Mouse (Mus musculus): ENCODE data around the gene Spred3. TPM values are rescaled to one million over a fixed set of nuclear protein-coding genes. Genes with fewer than 3 reads are reported as not detected.

The Spred3 gene
- polyA plus RNA-seq, 2 experiments from 2014 or later = 0.42 TPM; not detected in 1

DNA sequence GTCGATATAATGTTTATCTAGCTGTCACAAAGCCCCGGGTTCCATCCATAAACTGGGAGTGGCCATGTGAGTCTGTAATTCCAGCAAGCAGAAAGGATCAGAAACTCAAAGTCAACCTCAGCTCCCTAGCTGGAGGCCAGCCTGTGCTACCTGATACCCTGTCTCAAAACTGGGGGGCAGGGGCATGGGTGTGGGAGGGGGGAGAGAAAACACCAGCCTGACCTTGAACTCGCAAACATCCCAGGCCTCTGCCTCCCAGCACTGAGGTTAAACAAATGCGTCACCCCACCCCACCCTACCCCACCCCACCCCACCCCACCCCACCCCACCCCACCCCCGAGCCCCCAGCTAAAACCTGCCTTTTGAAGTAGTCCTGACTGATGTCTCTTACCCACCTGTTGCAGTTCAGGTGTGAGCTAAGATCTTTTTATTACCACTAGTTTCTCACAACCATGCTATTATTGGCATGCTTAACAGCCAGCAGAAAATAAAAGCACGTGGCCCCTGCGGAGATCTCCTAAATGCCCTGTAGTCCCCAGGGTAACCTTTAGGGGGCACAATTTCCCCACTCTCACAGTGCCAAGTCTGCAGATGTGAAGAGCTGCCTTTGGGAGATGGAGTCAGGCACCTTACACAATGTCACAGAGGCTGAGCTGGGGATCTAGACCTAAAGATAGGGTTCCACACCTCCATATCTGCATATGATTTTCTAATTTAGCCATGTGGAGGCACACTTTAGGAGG, 43.9 kb downstream of the Spred3 start:
- ATAC-seq = peak; percentile 84

DNA sequence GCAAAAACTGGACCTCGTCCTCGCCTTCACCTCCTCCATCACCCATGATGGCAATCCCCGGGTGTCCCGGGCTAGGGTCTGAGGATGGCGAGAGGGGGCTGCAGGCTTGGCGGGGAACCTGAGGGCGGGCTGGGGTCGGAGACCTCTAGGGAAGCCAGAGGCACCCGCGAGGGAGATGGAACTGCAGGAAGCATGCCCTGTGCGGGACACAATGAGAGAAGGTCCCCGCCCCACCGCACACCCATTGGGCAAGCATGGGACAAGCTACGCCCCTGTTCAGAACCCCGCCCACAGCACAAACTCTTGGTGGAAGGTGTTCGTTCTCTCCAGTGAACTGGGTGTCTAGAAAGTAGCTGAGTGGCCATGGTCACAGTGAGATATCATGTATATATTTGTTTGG, 45.2 kb downstream of the Spred3 start, which contains the start of gene Ryr1:
Gene Ryr1 (minus strand): TSS at position 210 of the 400 bp plus-strand sequence.
- ATAC-seq = peak; percentile 39

DNA sequence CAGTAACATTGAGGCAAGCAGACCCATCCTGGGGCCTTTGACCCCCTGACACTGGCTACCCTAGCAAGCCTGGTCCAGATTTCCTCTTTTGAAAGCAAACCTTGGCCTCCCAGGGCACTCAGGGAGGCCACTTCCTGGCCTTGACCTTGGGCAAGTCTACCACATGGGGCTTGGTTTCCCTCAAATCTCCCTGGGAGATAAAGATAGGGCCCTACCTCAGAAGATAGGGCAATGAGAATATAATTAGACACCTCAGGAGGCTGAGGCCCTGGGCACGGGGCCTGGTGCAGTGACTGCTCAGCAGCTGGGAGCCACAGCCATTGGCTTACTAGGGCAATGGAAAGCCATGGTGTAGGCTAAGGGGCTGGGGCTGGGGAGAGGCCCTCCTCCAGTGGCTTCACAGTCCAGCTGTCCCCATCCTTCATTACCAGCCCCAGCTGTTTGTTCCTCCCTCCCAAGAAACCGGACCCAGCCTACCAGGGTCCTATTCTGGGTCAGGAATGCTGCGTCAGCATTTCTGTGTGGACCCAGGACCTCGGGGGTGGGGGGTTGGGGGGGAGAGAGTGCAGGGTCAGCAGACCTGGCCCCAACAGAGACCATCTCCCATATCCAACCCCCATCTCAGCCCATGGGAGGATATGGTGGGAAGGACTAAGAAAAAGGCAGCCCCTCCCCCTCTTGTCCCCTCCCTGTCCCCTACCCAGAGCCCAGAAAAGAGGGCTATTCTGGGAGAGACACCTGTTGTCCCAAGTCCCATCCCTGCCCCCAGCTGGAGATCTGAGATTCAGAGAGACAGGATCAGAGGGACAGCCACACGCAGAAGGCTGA, 46.5 kb downstream of the Spred3 start:
- no peak for ATAC-seq

DNA sequence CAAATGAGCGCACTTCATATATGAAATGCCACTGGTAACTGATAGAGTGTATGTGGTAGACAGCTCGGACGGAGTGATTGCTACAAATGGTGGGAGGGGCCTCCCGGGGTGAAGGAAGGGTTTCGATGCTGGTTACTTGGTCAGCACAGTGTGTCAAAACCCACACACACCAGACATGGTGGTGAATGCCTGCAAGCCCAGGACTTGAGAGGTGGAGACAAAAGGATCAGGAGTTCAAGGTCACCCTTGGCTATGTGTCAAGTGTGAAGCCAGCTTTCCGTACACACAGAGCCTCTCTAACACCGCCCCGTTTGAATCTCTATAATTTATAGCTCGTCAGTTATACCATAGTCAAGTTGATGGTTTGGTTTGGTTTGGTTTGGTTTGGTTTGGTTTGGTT, 47.4 kb downstream of the Spred3 start:
- no peak for ATAC-seq

DNA sequence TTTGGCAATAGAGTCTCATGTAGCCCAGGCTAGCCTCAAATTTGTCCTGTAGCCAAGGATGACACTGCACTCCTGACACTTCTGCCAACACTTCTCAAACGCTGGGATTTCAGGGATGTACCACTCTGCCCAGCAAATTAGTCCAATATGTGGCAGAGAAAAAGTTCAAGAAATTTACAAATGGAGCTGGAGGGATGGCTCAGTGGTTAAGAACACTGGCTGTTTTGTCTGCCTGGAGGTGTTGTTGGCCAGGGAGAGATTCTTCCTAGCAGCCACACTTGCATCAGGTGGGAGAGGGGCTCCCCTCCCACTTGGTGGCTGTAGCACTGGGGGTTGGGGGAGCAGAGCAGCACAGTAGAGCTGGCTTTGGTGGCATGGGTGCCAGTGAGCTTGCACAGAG, 50.7 kb downstream of the Spred3 start:
- ATAC-seq = no peak

DNA sequence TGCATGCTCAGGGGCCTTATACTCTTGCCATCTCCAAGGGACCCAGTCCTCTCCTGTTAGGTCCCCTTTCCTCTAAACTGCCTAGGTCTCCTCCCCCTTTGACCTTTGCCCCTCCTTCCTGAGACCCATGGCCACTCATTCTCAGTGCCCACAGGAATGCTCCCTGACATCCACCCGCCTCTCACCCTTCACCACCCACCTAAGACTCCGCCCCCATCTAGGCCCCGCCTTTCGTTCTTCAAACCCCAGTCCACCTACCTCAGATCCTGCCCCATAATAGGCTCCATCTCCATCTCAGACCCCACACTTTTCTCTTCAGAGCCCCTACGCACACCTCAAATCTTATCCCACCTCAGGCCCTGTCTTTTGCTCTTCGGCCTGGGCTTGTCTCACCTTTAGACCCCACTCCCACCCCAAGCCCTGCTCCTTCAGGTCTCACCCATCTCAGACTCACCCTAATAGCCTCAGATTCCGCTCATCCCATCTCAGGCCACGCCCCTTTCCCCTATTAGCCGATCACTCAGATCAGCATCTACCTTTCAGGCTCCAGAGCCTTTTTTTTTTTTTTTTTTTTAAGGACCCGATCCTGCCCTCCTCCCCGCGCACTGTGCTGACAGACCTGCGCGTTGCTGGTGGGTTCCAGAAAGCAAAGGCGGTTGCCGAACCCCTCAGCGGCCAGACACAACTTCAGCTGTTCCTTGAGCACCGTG, 51.9 kb downstream of the Spred3 start:
- no peak for ATAC-seq

DNA sequence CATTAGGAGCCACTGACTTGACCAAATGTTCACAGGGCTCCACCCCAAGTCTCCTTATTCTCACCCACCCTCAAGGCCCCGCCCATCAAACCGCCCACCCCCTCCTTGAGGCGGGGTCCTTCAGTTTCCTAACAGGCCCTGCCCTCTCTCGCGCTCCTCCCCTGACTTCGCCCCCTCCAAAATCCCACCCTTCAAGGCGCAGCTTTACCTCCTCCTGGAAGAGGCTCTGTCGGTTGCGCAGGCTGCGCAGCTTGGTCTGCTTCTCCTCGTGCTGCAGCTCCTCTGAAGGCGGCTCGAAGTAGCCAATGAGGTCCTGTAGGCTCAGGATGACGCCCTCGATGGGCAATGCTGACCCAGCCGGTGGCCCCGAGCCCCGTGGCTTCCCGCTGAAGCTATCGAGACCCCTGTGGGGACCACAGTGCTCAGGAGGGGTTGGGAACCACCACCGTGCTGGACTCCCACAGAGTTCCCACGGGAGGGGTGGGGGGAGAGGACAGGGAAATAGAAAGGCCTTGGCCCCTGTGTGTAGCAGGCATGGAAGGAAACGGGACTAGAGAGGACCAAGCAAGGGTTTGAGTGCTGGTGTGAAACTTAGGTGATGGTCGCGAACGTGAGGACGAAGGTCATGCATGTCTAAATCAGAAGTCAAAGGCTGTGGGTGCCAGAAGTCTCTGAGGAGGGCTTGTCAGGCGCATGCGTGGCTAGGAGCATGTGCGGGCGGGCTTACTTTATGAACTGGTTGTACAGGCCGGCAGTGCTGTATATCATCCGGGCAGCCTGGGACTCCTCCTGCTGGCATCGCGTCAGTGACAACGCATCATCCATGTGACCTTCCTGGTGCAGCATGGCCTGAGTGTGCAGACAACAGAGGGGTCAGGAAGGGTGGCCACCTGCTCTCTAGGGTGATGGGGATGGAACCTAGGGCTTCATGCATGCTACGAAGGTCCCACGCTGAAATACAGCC, 60.9 kb downstream of the Spred3 start:
- no peak for ATAC-seq

Other genes starting within 250 kb of the Spred3 start
- gene Actn4, start 208.1 kb downstream of the Spred3 start, polyA plus RNA-seq (2017; shearing (Covaris generic)) = 100 to 1,000 TPM in 1 of 2 experiments, 10 to 100 TPM in 1; 82.6 to 106 TPM
- gene Eif3k, start 188.5 kb downstream of the Spred3 start, polyA plus RNA-seq (2017; shearing (Covaris generic)) = 100 to 1,000 TPM; 656 to 763 TPM
- gene Map4k1, start 188.4 kb downstream of the Spred3 start, polyA plus RNA-seq (2017; shearing (Covaris generic)) = 100 to 1,000 TPM in 1 of 2 experiments, 10 to 100 TPM in 1; 93.7 to 171 TPM
- under 1 TPM in 1 of 2 experiments, not detected in 1; 0.05 TPM for gene Ryr1, start 45.2 kb downstream of the Spred3 start, polyA plus RNA-seq (2017; shearing (Covaris generic))
- 1 to 10 TPM; 1.1 to 3.2 TPM for gene Rasgrp4, start 35.6 kb downstream of the Spred3 start, polyA plus RNA-seq (2017; shearing (Covaris generic))
- 1 to 10 TPM; 8.3 to 9.4 TPM for gene Fam98c, start 14.2 kb downstream of the Spred3 start, polyA plus RNA-seq (2017; shearing (Covaris generic))
- not detected for gene Ggn, start 201 bp downstream of the Spred3 start, polyA plus RNA-seq (2017; shearing (Covaris generic))
- 100 to 1,000 TPM; 163 to 175 TPM for gene Psmd8, start 10.3 kb upstream of the Spred3 start, polyA plus RNA-seq (2017; shearing (Covaris generic))
- gene Catsperg1, start 43.6 kb upstream of the Spred3 start, polyA plus RNA-seq (2017; shearing (Covaris generic)) = under 1 TPM; 0.44 to 0.56 TPM
- 1 to 10 TPM; 2.5 to 5.3 TPM for gene Kcnk6, start 62.1 kb upstream of the Spred3 start, polyA plus RNA-seq (2017; shearing (Covaris generic))
- gene Yif1b, start 67.9 kb upstream of the Spred3 start, polyA plus RNA-seq (2017; shearing (Covaris generic)) = 10 to 100 TPM; 58.4 to 71.7 TPM
- 1 to 10 TPM; 1.0 to 1.6 TPM for gene 2200002D01Rik, start 78.1 kb upstream of the Spred3 start, polyA plus RNA-seq (2017; shearing (Covaris generic))
- gene Spint2, start 111.5 kb upstream of the Spred3 start, polyA plus RNA-seq (2017; shearing (Covaris generic)) = 10 to 100 TPM; 71.7 to 73.2 TPM
- gene Ppp1r14a, start 118.9 kb upstream of the Spred3 start, polyA plus RNA-seq (2017; shearing (Covaris generic)) = not detected
- gene Dpf1, start 133.5 kb upstream of the Spred3 start, polyA plus RNA-seq (2017; shearing (Covaris generic)) = not detected

Data from CD4-positive, CD25-positive, alpha-beta regulatory T cell, adult 4 months (primary cell).